Mouse (Mus musculus): Measurements from ENCODE around the gene Abcb6.

The Abcb6 gene

GRCm38 (mm10) chr1:75142301-75143261 lies 37.6 kb downstream of the Abcb6 start, which contains the start of the genes Cnppd1 and Retreg2:
Cnppd1 (minus strand) TSS chr1:75142711.
Retreg2 (plus strand) TSS chr1:75142778.
- DNase-seq: peak; percentile 94 to 98

DNA sequence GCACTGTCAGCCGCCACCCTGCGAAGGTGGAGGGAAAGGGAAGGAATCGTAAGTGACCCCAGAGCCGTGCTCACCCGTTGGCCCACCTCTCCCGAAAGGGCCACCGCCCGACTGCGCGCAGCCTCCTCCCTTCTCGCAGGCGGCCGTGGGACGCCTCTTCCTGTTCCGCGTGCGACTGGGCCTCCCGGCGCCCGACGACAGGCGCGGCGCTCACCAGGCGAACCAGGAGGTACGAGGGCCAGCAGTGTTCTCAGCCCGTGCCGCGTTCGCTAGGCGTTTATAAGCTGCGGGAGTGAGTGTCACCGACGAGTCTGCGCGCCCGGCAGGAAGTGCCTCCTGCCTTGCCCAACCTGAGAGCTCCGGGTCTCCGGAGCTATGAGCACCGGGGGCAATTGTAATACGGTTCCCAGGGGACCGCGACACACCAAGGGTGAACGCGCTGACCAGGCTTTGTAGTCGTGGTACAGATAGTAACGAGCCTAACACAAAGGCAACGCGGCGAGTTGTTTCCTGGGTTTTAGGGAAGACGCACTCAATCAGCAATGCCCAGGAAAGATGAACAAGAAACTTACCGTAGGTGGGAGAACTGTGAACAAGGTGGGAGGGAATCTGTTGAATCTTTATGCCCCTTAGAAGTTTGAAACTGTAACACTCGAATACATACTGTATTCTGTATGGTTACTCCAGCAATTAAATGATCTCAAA lies 38.6 kb downstream of the Abcb6 start:
- peak; percentile 51 to 64 for DNase-seq

DNA sequence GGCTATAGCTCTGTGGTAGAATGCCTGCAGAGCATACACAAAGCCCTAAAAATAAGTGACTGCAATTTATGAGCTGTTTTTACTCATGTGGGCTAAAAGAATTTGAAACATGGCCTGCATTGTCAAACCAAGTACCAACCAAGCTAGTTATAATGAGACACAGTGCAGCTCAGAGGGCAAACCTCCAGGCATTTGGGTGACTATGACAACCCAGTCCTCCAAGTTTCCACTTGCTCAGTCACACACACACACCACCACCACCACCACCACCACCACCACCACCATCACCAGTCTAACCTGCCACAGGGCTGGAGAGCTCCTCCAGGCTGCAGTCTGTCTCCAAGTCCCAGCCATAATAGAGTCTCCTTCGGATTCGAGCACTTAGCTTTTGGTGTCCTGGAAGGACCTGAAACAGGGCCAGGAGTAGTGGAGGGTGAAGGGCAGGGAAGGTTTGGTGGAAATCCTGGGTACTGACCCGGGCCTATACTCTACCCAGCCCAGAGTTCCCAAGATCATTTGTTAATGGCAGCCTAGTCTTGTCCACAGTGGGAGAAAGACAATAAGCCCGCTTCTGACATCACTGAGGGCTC lies 39.5 kb downstream of the Abcb6 start:
- no peak for DNase-seq

DNA sequence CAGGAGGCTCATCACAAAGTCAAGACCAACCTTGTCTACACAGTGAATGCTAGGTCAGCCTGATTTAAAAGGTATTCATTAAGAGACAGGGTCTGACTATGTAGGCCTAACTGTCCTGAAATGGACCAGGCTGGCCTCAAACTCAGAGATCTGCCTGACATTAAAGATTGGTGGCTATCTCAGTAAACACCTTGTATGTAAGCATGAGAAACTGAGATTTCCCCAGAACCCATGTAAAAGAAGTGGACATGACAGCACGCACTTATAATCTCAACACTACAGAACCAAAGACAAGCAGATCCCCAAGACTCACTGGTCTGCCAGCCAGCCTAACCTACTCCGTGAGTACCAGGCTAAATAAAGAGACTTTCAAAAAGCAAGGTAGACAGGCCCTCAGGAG lies 41.7 kb downstream of the Abcb6 start:
- no peak for DNase-seq

DNA sequence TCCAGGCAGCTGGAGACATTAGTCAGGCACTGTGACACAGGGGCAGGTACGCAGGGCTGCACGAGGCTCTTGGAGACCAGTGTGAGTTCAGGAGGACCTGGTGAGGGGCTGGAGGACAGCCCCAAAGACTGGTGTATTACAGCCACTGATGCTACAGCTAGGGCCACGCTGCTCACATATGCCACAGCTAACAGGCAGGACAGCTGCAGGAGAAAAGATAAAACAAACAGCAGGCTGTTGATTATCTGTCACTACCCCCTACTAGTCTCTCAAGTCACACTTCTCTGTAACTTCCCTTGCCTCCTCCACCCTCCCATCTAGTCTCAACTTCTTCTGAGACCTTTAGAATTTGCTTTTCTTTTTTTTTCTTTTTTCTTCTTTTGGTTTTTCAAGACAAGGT lies 43.5 kb downstream of the Abcb6 start:
- DNase-seq: no peak

DNA sequence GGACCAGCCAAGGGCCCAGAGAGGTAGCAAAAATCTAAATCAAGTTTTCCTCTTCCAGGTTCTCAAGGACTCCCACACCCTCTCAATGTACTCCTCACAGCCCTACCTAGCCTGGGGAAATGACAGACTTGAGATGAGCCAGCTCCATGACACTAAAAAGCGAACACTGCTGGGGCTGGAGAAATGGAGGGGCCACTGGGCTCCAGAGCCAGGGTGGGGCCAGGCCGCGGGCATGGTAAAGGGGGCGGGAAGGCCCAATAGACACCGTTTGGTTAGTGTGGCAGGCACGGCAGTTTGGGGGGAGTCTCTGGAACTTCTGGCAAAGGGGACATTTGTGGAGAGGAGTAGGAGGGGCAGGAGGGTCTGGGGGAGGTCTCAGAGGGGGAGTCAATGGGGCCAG lies 43.9 kb downstream of the Abcb6 start:
- no peak for DNase-seq

DNA sequence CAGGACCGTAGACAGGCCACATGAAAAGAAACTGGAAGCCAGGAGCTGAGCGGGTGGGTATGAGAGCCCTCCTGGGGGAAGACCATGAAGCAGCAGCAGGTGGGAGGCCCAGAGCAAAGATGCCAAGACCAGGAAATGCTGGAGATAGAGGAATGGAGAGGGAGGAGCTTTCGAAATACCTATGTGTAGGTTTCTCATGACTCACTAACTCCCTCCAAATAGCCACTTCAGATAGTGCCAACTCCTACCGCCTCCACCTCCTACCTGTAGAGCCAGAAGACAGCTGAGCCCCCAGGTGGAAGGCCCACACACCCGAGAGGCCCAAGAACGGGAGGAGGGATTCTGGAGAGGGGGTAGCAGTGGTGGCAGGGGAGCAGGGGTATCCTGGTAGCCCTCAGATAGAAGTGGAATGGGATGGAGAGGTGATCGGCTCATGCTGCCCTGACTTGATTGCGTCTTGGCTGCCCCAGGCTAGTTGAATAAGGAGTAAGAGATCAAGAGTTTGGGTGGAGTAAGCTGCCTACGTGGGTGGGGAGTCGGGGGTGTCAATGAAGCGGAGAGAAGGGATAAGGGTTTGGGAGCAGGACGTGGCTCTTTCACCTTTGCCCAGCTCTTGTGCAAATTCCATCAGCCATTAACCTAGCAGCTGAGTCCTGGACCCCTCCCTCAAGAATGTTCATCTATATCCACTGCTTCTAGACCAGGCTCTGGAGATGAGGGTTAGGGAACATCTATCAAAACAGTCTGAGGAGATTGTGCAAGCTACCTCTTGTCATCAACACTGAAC lies 46.6 kb downstream of the Abcb6 start, which contains the start of gene Slc23a3:
TSS of gene Slc23a3 (minus strand) at position 470 of the 787 bp plus-strand sequence.
- no peak for DNase-seq

- no peak for DNase-seq
These were observed 51.6 kb downstream of the Abcb6 start for GRCm38 (mm10) chr1:75128641-75129040.

- no peak for DNase-seq
These were observed 54.8 kb downstream of the Abcb6 start for GRCm38 (mm10) chr1:75125418-75125817.

DNA sequence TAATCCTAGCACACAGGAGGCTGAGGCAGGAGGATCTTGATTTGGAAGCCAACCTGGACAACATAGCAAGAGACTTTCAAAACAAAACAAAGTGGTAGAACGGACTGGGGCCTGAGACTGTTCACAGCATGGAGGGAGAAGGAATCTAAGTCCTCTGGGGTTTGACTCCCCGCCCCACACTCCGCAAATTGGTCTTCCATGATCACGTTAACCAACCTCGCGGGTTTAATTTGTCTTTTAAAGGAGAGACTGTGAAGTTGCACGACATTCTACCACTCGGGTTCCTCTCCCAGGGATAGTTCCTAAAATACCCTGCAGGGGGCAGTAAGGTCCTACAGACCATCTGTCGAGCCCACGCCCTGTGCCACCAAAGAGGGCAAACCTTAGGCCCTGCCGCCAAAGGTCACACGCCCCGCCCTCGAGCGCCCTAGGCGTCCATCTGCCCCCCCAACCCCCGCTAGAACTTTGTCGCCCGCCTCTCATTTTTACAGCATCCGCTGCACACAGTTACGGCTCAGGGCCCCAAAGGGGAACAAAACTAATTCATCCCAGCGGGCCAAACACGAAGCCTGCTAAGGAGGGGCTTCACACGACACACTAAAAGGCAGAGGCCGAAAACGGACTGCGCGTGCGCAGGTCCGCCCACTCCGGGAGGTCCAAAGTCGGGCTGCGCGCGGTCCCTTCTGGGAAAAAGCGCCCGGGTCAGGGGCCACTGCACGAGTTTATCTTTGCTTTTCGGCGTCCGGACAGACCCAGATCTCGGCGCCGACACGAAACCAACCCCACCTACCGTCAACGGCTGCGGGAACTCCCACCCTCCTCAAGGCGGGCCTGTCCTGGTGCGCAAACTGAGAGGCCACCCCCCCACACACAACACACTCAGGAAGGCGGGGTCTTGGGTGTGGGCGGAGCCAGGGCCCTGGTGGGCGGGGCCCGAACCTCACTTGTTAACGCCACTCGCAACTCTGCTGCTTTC lies 55.6 kb downstream of the Abcb6 start, which contains the start of gene Nhej1:
TSS of gene Nhej1 (minus strand) at position 855 of the 976 bp plus-strand sequence.
- DNase-seq: peak; percentile 87 to 94

DNA sequence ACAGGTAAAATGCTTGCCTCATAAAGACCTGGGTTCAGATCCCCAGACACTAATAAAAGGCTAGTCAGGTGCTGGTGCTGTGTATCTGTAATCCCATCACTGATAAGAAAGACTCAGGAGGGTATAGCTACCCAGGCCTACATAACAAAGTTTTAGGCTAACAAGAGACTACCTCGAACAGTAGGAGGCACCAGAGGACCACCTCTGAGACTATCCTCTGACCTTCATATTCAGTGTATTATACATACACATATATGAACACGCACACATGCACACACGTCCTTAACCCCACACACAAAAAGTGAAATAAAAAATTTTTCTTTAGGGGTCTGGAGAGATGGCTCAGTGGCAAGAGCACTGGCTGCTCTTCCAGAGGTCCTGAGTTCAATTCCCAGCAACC lies 58.0 kb downstream of the Abcb6 start:
- no peak for DNase-seq

All from cerebellum, adult 18-20 months (tissue).